Mouse (Mus musculus) thymus, postnatal 25 days (tissue): ENCODE data around the gene Tgfbi.

Experiments
- DNase-seq: peaks from one replicate; pipeline ENCODE4 v3.0.0; 2022

Gene Tgfbi

GRCm38 (mm10) chr13:56599511-56599910, 9.8 kb upstream of the Tgfbi start:
- DNase-seq = no peak

DNA sequence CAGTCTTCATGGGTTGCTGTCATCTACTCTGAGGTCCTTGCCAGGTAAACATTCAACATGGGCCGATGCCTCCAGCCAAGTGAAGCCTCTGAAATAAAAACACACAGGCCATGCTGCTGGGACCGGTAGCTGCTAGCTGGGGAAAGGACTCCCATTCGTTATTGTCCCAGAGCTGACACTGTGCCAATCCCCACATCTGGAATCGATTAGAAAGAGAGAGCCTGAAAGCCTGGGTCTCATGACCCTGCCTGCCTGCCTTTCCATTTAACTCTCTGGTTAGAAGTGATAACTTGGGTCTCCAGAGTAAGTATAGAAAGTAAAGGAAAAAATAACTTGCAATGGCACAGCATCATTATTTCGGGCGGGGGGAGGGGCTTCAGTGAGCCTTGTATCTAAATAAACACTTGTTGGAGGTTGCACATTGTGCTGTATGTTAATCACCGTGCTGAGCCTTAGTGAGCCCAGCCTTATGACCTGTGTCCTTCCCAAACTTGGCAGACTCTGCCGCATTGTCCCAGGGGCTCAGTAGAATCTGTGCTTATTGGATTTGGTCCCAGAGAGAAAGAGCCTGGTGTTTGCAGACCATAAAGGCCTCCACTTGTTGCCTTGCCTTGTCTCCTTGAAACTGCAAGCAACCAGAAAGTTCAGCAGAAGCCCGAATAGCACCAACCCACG, 9.0 kb upstream of the Tgfbi start:
- DNase-seq = no peak

- no peak for DNase-seq
These were observed 8.1 kb upstream of the Tgfbi start for GRCm38 (mm10) chr13:56601199-56601598.

- DNase-seq = no peak
These were observed 3.8 kb upstream of the Tgfbi start for GRCm38 (mm10) chr13:56605503-56605902.

DNA sequence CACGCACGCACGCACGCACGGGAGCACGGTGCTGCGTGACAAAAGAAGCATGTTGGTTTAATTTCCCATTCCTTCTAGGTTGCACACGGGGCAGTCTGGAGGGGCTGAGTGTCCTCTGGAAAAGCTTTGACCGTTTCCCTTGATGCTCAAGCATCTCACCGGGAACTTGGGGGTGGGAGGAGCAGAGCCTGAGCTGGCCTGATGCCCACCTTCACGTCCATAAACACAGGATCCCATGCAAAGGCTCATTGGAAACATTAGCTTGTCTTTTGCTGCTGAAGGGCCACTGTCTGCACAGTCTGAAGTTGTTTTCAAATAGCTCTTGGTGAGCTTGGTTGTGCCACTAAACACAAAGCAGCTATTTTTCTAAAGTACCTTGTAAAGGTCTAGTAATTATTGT, 2.6 kb upstream of the Tgfbi start:
- DNase-seq = no peak

GRCm38 (mm10) chr13:56607225-56607624, 2.1 kb upstream of the Tgfbi start:
- no peak for DNase-seq

- no peak for DNase-seq
These were observed 1.5 kb upstream of the Tgfbi start for GRCm38 (mm10) chr13:56607846-56608245.

DNA sequence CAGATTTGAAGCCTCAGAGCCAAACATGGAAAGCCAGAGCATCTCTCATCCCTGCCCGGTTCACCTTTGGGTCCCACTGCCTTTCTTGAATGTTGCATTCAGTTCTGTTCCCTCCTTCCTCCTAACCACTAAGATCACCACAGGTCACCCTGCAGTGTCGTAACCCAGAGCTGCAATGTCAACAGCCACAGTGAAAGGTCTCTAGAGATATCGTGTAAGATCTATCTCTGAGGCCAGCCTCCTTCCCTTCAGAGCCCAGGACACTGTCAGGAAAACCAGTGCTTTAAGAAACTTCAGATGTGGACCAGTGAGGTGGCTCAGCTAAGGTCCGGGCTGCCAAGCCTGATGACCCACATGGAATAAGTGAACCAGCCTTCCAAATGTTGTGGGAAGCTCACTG, 1.8 kb downstream of the Tgfbi start:
- no peak for DNase-seq

- no peak for DNase-seq
These were observed 2.4 kb downstream of the Tgfbi start for GRCm38 (mm10) chr13:56611741-56612140.

DNA sequence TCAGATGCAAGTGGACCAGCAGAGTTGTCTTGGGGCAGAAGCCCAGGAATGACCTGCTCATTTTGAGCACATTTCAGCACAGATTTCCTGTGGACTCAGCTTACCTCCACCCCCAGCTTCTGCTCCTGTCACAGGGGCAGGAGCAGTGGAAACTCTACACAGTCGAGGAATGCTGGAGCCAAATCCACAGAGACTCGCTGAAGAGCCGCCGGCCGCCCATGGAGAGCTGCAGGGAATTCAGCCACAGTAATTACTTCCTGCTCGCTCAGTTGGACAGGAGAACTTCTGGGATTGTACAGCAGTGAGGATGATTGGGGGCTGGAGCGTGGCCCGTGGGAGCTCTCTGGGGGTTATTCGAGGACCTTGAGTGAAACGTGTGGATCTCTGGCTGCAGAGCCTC, 3.0 kb downstream of the Tgfbi start:
- no peak for DNase-seq

GRCm38 (mm10) chr13:56613366-56613998, 4.2 kb downstream of the Tgfbi start:
- DNase-seq = no peak

GRCm38 (mm10) chr13:56614768-56615167, 5.4 kb downstream of the Tgfbi start:
- DNase-seq = no peak

- DNase-seq = no peak
These were observed 5.9 kb downstream of the Tgfbi start for GRCm38 (mm10) chr13:56615223-56615622.

- DNase-seq = no peak
These were observed 6.5 kb downstream of the Tgfbi start for GRCm38 (mm10) chr13:56615864-56616263.

DNA sequence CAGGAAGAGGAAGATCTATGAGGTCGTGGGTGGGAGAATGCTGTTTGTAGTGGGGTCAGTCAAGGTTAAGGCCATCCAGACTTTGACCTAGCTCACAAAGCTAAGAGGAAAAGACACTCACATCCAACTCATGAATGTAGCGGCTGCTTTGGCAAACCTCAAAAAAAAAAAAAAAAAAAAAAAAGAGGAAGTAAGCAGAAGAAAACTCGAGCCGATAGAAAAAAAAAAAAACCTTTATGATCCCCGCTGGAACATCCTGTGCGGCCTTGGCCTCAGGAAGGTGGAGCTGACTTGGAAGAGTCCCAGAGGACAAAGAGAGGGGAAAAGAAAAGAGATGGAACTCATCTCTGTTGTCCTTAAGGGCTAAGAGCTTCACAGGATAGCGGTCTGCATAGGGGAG, 7.1 kb downstream of the Tgfbi start:
- no peak for DNase-seq

GRCm38 (mm10) chr13:56617197-56617596, 7.9 kb downstream of the Tgfbi start:
- no peak for DNase-seq

- DNase-seq = no peak
These were observed 13.0 kb downstream of the Tgfbi start for GRCm38 (mm10) chr13:56622201-56622757.

GRCm38 (mm10) chr13:56626524-56626923, 17.2 kb downstream of the Tgfbi start:
- no peak for DNase-seq

DNA sequence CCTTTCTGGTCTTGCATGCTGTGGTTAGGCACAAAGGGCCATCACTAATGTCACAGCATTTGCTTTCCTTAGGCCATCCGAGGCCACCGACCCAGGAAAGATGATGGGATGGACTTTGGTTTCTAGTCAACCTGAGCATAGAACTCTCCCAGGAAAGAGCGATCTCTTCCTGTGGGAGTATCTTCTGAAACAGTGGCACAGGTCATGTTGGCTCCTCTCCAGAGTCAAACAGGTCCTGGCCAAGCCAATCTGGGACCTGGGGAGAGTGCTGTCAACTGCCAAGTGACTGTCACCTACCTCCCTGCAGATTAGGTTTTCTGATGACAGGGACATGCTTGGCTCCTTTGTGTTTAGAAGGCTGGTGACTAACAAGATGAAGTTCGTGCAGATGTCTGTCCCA, 20.8 kb downstream of the Tgfbi start:
- DNase-seq = no peak

DNA sequence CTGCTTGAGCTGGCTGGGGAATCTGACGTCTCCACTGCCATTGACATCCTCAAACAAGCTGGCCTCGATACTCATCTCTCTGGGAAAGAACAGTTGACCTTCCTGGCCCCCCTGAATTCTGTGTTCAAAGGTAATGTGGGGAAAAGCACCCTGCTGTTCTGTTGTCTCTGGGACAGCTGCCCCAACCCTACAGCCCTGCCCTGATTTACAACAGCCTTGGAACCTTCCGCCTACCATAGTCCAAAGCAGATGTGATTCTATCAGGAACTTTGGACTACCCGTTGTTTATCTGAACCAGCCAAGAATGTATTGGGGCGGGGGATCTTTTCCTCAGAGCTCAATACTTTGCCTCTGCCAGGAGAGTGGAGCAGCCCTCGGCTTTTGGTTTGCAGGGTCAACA, 21.2 kb downstream of the Tgfbi start:
- no peak for DNase-seq

GRCm38 (mm10) chr13:56631332-56631731, 22.0 kb downstream of the Tgfbi start:
- no peak for DNase-seq

DNA sequence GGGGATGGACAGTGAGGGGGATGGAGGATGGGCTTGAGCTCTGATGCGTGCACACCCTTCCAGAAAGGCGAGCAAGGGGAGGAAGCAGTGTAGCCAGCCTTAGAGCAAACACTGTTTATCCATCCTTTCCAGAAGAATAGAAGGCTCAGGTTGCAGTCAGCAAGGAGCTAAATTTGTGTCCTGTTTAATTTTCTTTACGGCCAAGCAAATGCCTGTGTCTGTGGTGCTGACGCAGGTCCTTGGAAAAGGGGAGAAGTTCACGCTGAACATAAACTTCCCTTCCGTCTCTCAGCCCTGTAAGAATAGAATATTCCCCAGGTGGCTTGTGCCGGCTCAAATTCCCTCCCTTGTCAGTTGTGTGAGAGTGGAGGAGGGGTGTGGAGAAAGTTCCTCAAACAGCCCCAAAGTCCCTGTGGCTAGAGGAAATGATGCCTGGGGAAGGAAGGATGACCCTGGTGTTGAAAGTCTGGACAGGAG, 24.9 kb downstream of the Tgfbi start:
- DNase-seq = no peak

DNA sequence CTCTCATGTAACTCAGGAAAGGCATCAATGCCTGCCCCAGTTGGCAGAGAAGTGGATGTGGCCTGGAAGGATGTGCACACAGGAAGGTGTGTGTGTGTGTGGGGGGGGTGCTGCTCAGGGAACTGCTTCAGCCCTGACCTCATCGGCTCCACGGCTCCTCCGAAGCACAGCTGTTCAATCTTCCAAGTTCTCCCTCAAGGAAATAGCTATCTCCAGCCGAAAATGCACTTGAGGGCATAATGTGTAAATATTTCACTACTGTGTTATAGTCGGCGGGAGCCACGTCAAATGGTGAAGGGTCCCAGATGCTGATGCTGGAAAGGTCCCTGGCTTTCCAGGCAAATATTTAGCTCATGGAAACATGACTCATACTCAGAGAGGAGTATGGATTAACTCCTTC, 25.6 kb downstream of the Tgfbi start:
- no peak for DNase-seq

- no peak for DNase-seq
These were observed 27.7 kb downstream of the Tgfbi start for GRCm38 (mm10) chr13:56637027-56637426.

- no peak for DNase-seq
These were observed 32.4 kb downstream of the Tgfbi start for GRCm38 (mm10) chr13:56641746-56642145.
